Mouse (Mus musculus) ES-Bruce4 (cell line): ENCODE data around the gene Brat1.

Source experiments
- CTCF ChIP-seq: IDR thresholded peaks from one replicate; pipeline ENCODE4 v1.8.1; 2011; ENCODE audit warnings: low read depth, low read length
- EP300 ChIP-seq: IDR thresholded peaks from 2 replicates; pipeline ENCODE4 v1.6.1; 2011; ENCODE audit warnings: low read depth, low read length; ENCODE audit not compliant: insufficient read depth
- POLR2A ChIP-seq: IDR thresholded peaks from one replicate; pipeline ENCODE4 v1.8.1; 2011; ENCODE audit warnings: low read length; ENCODE audit not compliant: insufficient read depth

- no peak for TF ChIP-seq CTCF
- TF ChIP-seq POLR2A: no peak
- TF ChIP-seq EP300: no peak
These were observed 54.1 kb downstream of the Brat1 start for GRCm38 (mm10) chr5:140758864-140759263.
